Mouse (Mus musculus) lung, postnatal 0 days (tissue): ENCODE data around the gene Rab33b. TPM values are rescaled to one million over a fixed set of nuclear protein-coding genes. Genes with fewer than 3 reads are reported as not detected.
A peak's percentile ranks its signal among the peaks of the same experiment; 100 is the strongest.
"Not testable (repeated sequence)": the region's sequence is repeated elsewhere in the genome, so short reads cannot be mapped to it uniquely, and the experiment has no call there.

Experiments used
- ATAC-seq: fragments of 200-750 bp; cut with Nextera tagmentation; 2 replicates; pipeline ENCODE4 v1.8.0; 2017; ENCODE audit warnings: moderate library complexity
- DNase-seq: peaks from one replicate; pipeline ENCODE4 v3.0.0-alpha.2; 2016; ENCODE audit warnings: low spot score
- H3K27ac ChIP-seq: fragments of 300-500 bp; sonication (generic); 2 replicates; pipeline ENCODE4 v1.5.1; 2014; ENCODE audit warnings: antibody characterized with exemption, mild to moderate bottlenecking, low read length, mixed read lengths
- H3K27me3 ChIP-seq: fragments of 300-500 bp; sonication (generic); replicated peaks from 2 replicates; pipeline ENCODE4 v1.6.1; 2014; ENCODE audit warnings: low read length, mixed read lengths; ENCODE audit not compliant: insufficient read depth
- H3K36me3 ChIP-seq: fragments of 300-500 bp; sonication (generic); 2 replicates; pipeline ENCODE4 v1.6.1; 2014; ENCODE audit warnings: low read length, mixed read lengths; ENCODE audit not compliant: insufficient read depth
- H3K4me1 ChIP-seq: fragments of 300-500 bp; sonication (generic); 2 replicates; pipeline ENCODE4 v1.6.1; 2014; ENCODE audit warnings: antibody characterized with exemption, low read depth, low read length, mixed read lengths; ENCODE audit not compliant: insufficient read depth
- H3K4me2 ChIP-seq: fragments of 300-500 bp; sonication (generic); replicated peaks from 2 replicates; pipeline ENCODE4 v1.6.1; 2014; ENCODE audit warnings: low read depth, mild to moderate bottlenecking, low read length, moderate library complexity, mixed read lengths
- H3K4me3 ChIP-seq: fragments of 300-500 bp; sonication (generic); 2 replicates; pipeline ENCODE4 v1.5.1; 2014; ENCODE audit warnings: low read depth, low read length
- H3K9ac ChIP-seq: fragments of 300-500 bp; sonication (generic); replicated peaks from 2 replicates; pipeline ENCODE4 v1.6.1; 2014; ENCODE audit warnings: low read depth, mild to moderate bottlenecking
- H3K9me3 ChIP-seq: fragments of 300-500 bp; sonication (generic); 2 replicates; pipeline ENCODE4 v1.6.1; 2016; ENCODE audit warnings: low read length, mixed read lengths
- CTCF ChIP-seq: IDR thresholded peaks from 2 replicates; pipeline ENCODE4 v1.5.1; 2016; ENCODE audit warnings: antibody characterized with exemption, mild to moderate bottlenecking
- EP300 ChIP-seq: IDR thresholded peaks from 2 replicates; pipeline ENCODE4 v1.6.1; 2016; ENCODE audit warnings: antibody characterized with exemption, mild to moderate bottlenecking, control low read depth
- WGBS: fragments of 180-500 bp; shearing (Covaris S2); extraction: QIAGEN DNeasy Blood & Tissue Kit; methylation state at CpG from one replicate; pipeline ENCODE4 v1.1.7; 2014; 5-methylcytosine and 5-hydroxymethylcytosine counted together
- polyA plus RNA-seq: library from polyadenylated mRNA; unstranded; fragments of >200 nt; fragmentation: Nextera tagmentation; extraction: Ambion mirVana; gene quantifications from 2 replicates; pipeline ENCODE4 v1.2.1, GENCODE M21; 2015

Rab33b gene
- 24.9 and 26.2 TPM in 2 replicates for polyA plus RNA-seq

- Histone ChIP-seq H3K36me3 (no peaks in the 10 kb centered on the region), H3K4me3 (peak within 1 kb of the TSS; percentile 89), H3K27ac (peak within 1 kb of the TSS; percentile 94), H3K4me2 (peak within 1 kb of the TSS; percentile 75), H3K9ac (peak within 1 kb of the TSS; percentile 80), H3K27me3 (no peaks in the 10 kb centered on the region), H3K4me1 (peaks cover 12% of the 10 kb centered on the region; the same call in 1 of the 2 replicates), H3K9me3 (no peaks in the 10 kb centered on the region)
- TF ChIP-seq EP300, result no peak
- TF ChIP-seq CTCF, result peak; percentile 60
- WGBS, result 5% methylated on average over 56 of the region's 70 CpGs
- ATAC-seq, result peak; percentile 97
- DNase-seq, result peak; percentile 99
Observed at GRCm38 (mm10) chr3:51483741-51484359, at the start of gene Rab33b. Gene Rab33b (plus strand): TSS chr3:51483920.

GRCm38 (mm10) chr3:51434364-51434763, 49.4 kb upstream of the Rab33b start:
- H3K4me3 ChIP-seq, result not testable (repeated sequence)
- WGBS, result 84% methylated on average over 5 of the region's 5 CpGs

GRCm38 (mm10) chr3:51434871-51435595, 48.7 kb upstream of the Rab33b start:
- Histone ChIP-seq H3K4me2 (no peak overlapping the region), H3K27ac (no peak overlapping the region), H3K36me3 (no peaks in the 10 kb centered on the region), H3K27me3 (no peaks in the 10 kb centered on the region), H3K4me3 (no peak overlapping the region), H3K9ac (no peak overlapping the region), H3K4me1 (no peaks in the 10 kb centered on the region), H3K9me3 (no peaks in the 10 kb centered on the region)
- DNase-seq (no peak), ATAC-seq (no peak)
- no peak for TF ChIP-seq EP300
- no peak for TF ChIP-seq CTCF
- WGBS, result 87% methylated on average over 3 of the region's 3 CpGs

More at GRCm38 (mm10) chr3:51434364-51434763, 49.4 kb upstream of the Rab33b start:
- H3K9me3 ChIP-seq, ATAC-seq, H3K9ac ChIP-seq, H3K36me3 ChIP-seq, H3K27ac ChIP-seq, H3K27me3 ChIP-seq, DNase-seq, H3K4me2 ChIP-seq, H3K4me1 ChIP-seq: not testable (repeated sequence)

- TF ChIP-seq CTCF (no peak), EP300 (no peak)
- H3K9me3 ChIP-seq, result no peaks in the 10 kb centered on the region
- no peak overlapping the region for H3K27ac ChIP-seq
- DNase-seq (no peak), ATAC-seq (no peak)
- WGBS, result 87% methylated on average over 2 of the region's 2 CpGs
- H3K27me3 ChIP-seq, result no peaks in the 10 kb centered on the region
- H3K36me3 ChIP-seq, result peaks cover 28% of the 10 kb centered on the region; the same call in 1 of the 2 replicates
- no peak overlapping the region for H3K4me3 ChIP-seq
- H3K9ac ChIP-seq, result no peak overlapping the region
- no peak overlapping the region for H3K4me2 ChIP-seq
- no peaks in the 10 kb centered on the region for H3K4me1 ChIP-seq
Observed at GRCm38 (mm10) chr3:51468530-51468929, 15.2 kb upstream of the Rab33b start.

- Histone ChIP-seq H3K9me3 (no peaks in the 10 kb centered on the region), H3K27ac (no peak overlapping the region), H3K36me3 (0 out of 2 replicates have a peak, but pooled peaks cover 5% of the 10 kb centered on the region), H3K27me3 (no peaks in the 10 kb centered on the region), H3K4me1 (no peaks in the 10 kb centered on the region), H3K4me3 (no peak overlapping the region), H3K9ac (no peak overlapping the region), H3K4me2 (no peak overlapping the region)
- no peak for TF ChIP-seq EP300
- no peak for TF ChIP-seq CTCF
- DNase-seq, result peak; percentile 21
- ATAC-seq, result no peak
- WGBS, result 77% methylated on average over 4 of the region's 4 CpGs
Observed at GRCm38 (mm10) chr3:51475706-51476105, 8.0 kb upstream of the Rab33b start.

- no peak overlapping the region for H3K4me3 ChIP-seq
- no peak overlapping the region for H3K4me2 ChIP-seq
- no peaks in the 10 kb centered on the region for H3K27me3 ChIP-seq
- peaks cover 6% of the 10 kb centered on the region; the same call in 1 of the 2 replicates for H3K4me1 ChIP-seq
- DNase-seq (no peak), ATAC-seq (no peak)
- H3K9me3 ChIP-seq, result no peaks in the 10 kb centered on the region
- TF ChIP-seq EP300, result no peak
- no peak for TF ChIP-seq CTCF
- no peaks in the 10 kb centered on the region for H3K36me3 ChIP-seq
- no peak overlapping the region for H3K9ac ChIP-seq
- H3K27ac ChIP-seq, result no peak overlapping the region
- 33% methylated on average over 2 of the region's 2 CpGs for WGBS
Observed at GRCm38 (mm10) chr3:51479893-51480292, 3.8 kb upstream of the Rab33b start.
